Mouse (Mus musculus) large intestine, adult 2 months (tissue): ENCODE measurements around the gene Tmem109. TPM values are rescaled to one million over a fixed set of nuclear protein-coding genes. Genes with fewer than 3 reads are reported as not detected.

Source experiments
- DNase-seq: peaks from one replicate; pipeline ENCODE4 v3.0.0-alpha.2; 2012; ENCODE audit warnings: low read depth, low spot score
- WGBS: fragments of 180-500 bp; shearing (Covaris S2); methylation state at CpG from one replicate; pipeline ENCODE4 v1.1.7; 2018; 5-methylcytosine and 5-hydroxymethylcytosine counted together
- polyA plus RNA-seq: library from polyadenylated mRNA; depleted of rRNA; stranded (reverse); fragments of >200 nt; gene quantifications from 2 replicates; pipeline ENCODE4 v1.2.3, GENCODE M21; 2012; rRNA removed

Tmem109 gene
- polyA plus RNA-seq, 1 experiment = 49.4 TPM

DNA sequence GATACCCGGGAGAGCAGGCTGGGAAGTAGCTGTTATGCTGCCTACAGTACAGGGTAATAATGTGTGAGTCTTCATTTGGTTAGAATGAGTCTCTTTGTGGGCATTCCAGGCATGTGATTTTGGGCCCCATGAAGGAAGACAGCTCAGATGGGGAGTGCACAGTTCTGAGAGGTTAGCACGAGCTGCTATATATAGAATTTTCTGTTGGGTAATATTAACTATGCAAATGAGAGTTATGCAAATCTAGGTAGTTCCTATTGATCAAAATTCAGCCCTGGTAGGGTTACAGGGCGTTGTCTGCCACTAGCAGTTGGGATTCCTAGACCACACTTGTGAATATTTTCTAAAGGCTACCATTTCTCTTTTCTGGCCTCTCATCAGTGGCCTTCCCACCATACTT, 36.3 kb downstream of the Tmem109 start:
- 68% methylated on average over 3 of the region's 3 CpGs for WGBS
- DNase-seq = no peak

DNA sequence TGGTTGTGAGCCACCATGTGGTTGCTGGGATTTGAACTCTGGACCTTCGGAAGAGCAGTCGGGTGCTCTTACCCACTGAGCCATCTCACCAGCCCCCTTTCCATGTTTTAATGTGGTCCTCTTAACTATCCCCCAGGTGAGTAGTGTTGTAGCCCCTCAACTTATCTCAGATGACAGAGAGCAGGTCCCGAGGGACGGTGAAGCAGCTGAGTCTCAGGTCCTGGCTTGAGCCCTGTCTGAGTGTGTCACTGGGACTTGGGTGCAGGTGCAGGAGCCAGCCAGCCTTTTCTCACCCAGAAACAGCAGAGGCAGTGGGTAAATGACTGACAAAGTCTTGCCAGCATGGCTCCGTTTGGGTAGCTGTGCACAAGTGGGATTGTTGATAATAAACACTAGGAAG, 37.6 kb downstream of the Tmem109 start:
- 83% methylated on average over 5 of the region's 5 CpGs for WGBS

DNA sequence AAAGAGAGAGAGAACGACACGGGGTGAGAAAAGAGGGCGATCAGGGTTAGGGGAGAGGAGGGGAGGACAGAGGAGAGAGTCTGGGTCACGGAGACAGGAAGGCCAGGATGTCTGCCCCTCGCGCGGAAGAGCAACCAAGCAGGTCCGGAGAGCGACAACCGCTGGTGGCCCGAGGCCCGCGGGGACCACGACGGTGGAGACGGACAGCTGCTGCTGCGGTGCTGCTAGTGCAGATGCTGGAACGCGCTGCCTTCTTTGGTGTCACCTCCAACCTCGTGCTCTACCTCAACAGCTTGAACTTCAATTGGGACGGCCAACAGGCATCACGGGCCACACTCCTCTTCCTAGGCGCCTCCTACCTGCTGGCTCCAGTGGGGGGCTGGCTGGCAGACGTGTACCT, 38.9 kb downstream of the Tmem109 start:
- WGBS = 51% methylated on average over 24 of the region's 24 CpGs
- DNase-seq = no peak

More for the DNA sequence above, 37.6 kb downstream of the Tmem109 start:
- DNase-seq = no peak

DNA sequence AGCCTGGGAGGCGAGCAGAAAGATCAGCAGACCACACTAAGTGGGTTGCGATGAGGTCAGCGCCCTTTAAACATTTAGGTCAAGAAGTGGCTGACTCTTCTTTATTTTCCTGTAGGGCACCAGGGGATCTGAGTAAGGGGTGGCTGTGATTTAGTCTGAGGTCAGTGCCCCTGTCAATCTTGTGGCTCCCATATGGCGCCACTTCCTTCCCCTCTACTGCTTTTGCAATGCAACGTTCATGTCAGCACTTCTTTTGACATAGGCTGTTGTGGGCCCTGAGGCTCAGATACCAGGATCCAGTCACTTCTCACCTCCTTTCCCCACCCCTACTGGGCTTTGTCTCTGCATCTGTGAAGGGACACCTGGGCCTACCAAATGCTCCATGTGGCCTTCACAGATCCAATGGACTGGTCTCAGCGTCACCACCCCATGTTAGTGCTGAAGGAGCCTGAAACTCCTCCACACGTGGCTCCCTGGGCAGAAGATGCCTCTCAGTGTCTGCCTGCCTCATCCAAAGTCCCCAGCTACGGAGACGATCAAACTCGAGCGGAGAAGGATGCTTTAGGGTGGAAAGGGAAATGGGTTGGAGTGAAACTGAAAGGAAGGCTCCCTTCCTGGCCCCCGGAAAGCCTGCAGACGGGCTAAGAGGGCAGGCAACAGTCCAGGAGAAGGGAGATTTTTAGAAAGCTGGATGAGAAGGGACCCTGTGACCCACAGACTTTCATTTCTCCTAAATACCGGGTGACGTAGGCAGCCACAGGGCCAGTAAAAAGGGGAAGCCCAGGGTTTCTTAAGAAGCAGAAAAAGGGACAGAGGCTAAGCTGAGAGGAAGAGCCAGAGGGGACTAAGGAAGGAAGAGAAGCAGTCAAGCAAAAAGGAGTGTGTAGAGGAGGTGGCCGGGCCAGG, 39.8 kb downstream of the Tmem109 start:
- 63% methylated on average over 16 of the region's 16 CpGs for WGBS
- DNase-seq = no peak

DNA sequence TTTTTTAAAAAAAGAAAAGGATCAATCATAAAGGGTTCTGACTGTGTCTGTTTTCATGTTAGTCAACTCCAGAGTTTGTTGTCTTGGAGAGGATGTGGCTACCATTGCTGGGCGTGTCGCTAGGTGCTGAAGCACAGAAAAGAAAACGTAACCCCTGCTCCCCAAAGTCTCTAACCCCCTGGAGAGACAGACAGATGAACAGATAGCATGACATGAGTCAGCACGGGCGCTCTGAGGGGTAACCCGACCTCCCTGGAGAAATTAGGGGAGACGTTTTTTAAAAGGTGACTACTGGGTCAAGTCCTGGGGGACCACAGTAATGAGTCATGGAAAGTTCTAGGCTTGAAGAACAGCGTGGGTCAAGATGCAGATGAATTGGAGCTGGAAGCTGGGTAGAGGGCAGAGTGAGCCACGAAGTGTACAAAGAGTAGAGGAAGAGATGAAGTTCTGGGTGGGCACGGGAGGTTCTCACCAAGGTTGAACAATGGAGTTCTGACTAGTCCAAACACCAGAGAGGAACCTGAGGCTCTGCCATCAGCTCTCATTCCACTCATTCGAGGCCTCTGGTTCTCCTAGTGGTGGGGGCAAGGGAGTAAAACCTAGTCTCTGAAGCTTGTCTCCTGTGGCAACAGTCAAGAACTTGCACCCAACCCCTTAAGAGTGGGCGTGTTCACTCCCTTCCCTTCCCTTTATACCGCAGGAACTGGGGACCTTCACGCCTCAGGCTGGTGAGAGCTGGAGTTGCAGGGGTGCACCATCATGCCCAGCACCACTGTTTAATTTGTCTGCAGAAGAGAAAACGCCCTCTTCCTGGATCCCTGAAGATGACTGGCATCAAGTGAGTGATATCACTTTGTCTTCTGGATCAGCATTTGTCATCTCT, 42.5 kb downstream of the Tmem109 start, which contains the start of gene Slc15a3:
Gene Slc15a3 (plus strand): TSS at position 718 of the 883 bp plus-strand sequence.
- no peak for DNase-seq
- WGBS = 71% methylated on average over 15 of the region's 15 CpGs

DNA sequence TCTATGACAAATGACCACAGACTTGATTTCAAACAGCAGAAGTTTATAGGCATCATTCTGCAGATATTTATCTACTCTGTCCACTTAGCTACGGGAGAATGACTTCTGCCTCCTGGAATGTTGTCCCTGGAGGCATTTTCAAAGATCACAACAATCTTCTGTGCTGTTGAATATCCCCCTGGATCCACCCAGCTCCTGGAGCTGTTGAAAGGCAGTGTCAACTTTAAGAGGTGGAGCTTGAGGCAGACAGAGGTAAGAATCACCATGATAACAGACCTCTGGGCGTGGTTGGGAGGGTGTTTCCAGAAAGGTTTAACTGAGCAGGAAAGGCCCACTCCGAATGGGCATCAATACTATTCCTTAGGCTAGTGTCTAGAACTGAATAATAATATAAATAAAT, 46.1 kb downstream of the Tmem109 start:
- DNase-seq = no peak
- WGBS = 31% methylated on average over 3 of the region's 3 CpGs

DNA sequence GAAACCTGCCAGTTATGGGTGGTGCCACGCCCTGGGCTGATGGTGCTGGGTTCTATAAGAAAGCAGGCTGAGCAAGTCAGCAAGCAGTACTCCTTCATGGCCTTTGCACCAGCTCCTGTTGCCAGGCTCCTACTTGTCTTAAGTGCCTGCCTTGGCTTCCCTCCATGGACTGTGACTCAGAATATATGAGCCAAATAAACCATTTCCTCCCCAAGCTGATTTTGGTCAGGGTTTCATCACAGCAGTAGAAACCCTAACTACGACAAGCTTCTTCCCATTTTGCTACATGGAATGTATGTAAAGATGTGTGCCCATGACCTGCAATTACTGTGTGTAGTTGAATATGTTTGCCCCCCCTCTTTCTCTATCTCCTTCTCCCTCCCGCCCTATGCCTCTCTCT, 48.2 kb downstream of the Tmem109 start:
- WGBS = 57% methylated on average over 3 of the region's 3 CpGs

DNA sequence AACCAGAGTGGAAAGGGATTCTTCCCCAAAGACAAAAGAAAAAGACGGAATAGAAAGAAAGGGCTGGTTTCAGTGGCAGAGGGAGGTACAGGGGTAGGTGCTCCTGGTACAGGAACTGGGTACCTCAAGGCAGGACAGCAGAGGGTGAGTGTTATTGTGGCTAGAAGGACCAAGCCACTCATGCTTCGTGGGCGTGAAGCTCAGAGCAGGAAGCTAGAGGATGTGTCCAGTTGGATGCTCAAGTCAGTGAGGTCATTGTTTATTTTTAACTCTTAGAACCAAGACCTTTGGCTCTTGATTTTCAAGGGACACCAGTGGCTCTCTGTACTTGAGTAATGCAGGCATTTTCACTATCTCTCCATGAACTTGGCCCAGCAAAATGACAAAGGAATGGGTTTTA, 49.8 kb downstream of the Tmem109 start:
- no peak for DNase-seq
- WGBS = 72% methylated on average over 3 of the region's 3 CpGs

More for the DNA sequence above, 48.2 kb downstream of the Tmem109 start:
- no peak for DNase-seq

DNA sequence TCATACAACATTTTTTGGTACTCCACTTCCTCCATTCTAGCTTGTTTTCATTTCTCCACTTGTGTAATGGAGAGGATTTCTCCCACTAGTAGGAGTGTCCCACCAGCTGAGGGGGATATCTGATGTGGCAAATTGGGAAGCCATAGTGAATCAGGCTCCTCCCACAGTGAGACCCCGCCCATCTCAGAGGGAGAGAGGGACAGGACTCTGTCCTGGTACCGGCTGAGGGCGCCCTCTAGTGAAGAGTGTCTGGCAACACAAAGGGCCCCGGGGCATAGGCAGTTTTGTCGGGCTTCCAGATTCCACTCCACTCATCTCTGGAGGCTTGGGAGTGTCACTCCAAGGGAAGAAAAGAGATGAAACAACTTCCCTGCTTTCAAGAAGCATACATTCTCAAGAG, 50.4 kb downstream of the Tmem109 start:
- 9% methylated on average over 5 of the region's 5 CpGs for WGBS

DNA sequence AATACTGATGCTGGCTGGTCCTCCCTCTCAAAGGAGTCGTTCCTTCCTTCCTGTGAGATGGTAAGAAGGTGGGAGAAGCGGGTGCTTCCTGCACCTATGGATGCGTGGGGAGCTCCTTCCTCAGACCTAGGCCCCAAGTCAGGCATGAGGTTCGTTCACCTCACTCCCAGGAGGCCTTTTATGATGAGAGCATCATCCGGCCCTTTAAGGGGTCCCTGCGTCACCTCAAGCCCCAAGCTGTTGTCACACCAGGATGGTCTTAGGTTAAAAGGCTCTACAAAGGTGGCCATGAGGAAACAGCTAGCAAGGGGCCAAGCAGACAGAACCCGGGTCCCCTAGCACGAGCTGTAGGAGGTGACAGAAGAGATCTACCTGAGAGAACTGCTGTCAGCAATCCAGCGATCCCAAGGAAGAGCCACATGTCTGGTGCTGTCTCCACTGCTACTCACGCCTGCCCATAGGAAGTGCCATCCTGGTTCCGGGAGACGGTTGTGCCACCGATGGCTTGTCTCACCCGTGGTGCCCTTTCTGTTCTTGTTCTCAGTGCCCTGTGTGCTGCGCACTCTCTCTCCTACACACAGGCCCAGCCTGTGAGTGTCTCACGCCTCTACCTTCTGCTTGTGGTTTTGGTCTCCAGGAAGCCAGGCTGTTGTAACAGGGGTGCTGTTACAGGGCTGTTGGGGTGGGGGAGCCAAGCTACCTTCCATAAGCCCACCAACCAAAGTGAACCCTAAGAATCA, 52.2 kb downstream of the Tmem109 start, which contains the start of gene Cd6:
Gene Cd6 (minus strand): TSS at position 623 of the 740 bp plus-strand sequence.
- WGBS = 87% methylated on average over 16 of the region's 16 CpGs
- DNase-seq = no peak

More for the DNA sequence above, 50.4 kb downstream of the Tmem109 start:
- DNase-seq = peak; percentile 8

DNA sequence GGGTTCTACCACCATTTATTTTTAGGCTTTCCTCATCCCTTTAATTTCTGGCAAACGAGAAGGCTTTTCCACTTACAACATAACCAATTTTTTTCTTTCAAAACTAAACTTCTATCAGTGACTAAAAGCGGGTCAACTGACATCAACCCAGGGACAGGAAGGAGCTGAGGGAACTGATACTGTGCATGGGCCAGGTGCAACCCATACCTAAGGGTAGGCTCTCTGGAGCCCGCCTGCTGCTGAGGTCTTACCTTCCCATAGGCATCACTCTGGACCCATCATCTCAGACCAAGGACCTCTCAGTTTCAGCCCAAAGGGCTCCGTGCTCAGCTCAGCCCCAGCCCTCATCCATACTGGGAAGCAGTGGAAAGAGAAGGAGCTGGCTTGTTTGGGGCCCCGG, 53.5 kb downstream of the Tmem109 start:
- 86% methylated on average over 5 of the region's 5 CpGs for WGBS
- no peak for DNase-seq

DNA sequence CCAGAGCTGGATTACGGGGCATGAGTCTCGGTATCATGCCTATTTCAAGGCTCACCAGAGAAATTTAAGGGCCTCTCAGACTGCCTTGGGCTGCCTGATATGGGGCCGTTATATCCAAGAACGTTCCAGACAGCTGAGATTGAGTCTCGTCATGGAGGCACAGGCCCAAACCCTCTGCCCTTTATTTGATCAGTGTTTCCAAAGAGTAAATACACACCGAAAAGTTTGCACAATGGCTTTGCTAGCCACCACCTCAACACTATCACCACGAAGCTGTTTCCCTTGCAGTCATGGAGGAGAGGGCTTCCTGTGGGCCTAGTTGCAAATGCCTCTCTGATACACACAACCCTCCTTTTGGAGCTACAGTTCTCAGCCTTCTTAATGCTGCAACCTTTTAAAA, 57.7 kb downstream of the Tmem109 start:
- no peak for DNase-seq

DNA sequence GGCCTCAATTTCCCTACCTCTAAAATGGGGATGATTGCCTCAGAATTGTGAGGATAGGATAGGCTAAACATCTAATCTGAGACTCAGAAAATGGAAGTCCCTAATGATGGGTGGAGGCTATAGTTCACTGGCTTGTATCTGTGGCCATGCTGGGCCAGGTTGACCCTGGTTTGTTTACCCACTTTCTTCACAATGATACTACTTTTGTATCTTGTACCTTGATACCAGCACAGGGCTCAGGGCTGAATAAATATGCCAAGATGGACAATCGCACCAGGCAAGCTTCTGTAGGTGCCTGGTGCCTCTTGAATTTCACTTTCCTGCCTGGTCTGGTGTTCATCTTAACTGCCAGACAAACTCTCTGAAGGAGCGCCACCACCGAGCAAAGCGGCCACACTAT, 59.3 kb downstream of the Tmem109 start:
- WGBS = 91% methylated on average over 4 of the region's 4 CpGs
- no peak for DNase-seq

More for the DNA sequence above, 57.7 kb downstream of the Tmem109 start:
- WGBS = 67% methylated on average over 7 of the region's 7 CpGs

DNA sequence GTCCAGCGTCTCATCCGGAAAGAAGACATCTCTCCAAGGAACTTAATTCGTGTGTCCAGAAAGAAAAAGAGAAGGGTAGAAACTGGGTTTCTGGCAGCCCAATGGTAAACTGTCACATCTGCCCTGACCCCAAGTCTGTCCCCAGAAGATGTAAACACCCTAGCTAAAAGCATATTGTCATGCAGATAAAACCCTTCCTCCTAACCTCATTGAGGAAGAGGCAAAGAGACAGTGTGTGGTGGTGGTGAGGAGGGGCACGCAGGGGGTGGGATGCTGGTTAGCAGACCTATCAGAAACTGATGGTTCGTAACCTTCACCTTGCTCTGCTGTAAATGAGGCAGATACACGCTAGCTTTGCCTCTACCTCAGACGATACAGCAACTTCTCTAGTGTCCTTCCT, 60.5 kb downstream of the Tmem109 start:
- 80% methylated on average over 7 of the region's 7 CpGs for WGBS
- no peak for DNase-seq

Other genes starting within 250 kb of the Tmem109 start
- gene Vwce, start 247.8 kb downstream of the Tmem109 start, polyA plus RNA-seq = 1.3 and 6.0 TPM in 2 replicates
- gene Pga5, start 203.9 kb downstream of the Tmem109 start, polyA plus RNA-seq = 0.09 TPM in 1 of 2 replicates, not detected in the other
- 24.7 and 26.6 TPM in 2 replicates for gene Vps37c, start 193.3 kb downstream of the Tmem109 start, polyA plus RNA-seq
- gene Cd5, start 143.0 kb downstream of the Tmem109 start, polyA plus RNA-seq = 4.1 and 4.8 TPM in 2 replicates
- 5.6 and 7.3 TPM in 2 replicates for gene Cd6, start 51.9 kb downstream of the Tmem109 start, polyA plus RNA-seq
- gene Slc15a3, start 42.3 kb downstream of the Tmem109 start, polyA plus RNA-seq = 10.1 and 14.6 TPM in 2 replicates
- 5.3 and 5.7 TPM in 2 replicates for gene Tmem132a, start 12.1 kb downstream of the Tmem109 start, polyA plus RNA-seq
- 174 and 229 TPM in 2 replicates for gene Prpf19, start 13.2 kb upstream of the Tmem109 start, polyA plus RNA-seq
- 0.30 and 0.35 TPM in 2 replicates for gene Zp1, start 38.6 kb upstream of the Tmem109 start, polyA plus RNA-seq
- gene Ptgdr2, start 55.2 kb upstream of the Tmem109 start, polyA plus RNA-seq = 0.77 and 0.86 TPM in 2 replicates
- 6.6 and 7.0 TPM in 2 replicates for gene Ccdc86, start 67.3 kb upstream of the Tmem109 start, polyA plus RNA-seq
- 67.1 and 273 TPM in 2 replicates for gene Ms4a10, start 92.7 kb upstream of the Tmem109 start, polyA plus RNA-seq
- 0.73 and 2.2 TPM in 2 replicates for gene Ms4a15, start 111.2 kb upstream of the Tmem109 start, polyA plus RNA-seq
- 103 and 159 TPM in 2 replicates for gene Ms4a18, start 136.0 kb upstream of the Tmem109 start, polyA plus RNA-seq
- gene Ms4a8a, start 199.1 kb upstream of the Tmem109 start, polyA plus RNA-seq = 542 and 606 TPM in 2 replicates
- gene 1700017D01Rik, start 248.9 kb upstream of the Tmem109 start, polyA plus RNA-seq = not detected in 2 replicates